Mouse (Mus musculus): ENCODE measurements around the gene Raet1e.

DNA sequence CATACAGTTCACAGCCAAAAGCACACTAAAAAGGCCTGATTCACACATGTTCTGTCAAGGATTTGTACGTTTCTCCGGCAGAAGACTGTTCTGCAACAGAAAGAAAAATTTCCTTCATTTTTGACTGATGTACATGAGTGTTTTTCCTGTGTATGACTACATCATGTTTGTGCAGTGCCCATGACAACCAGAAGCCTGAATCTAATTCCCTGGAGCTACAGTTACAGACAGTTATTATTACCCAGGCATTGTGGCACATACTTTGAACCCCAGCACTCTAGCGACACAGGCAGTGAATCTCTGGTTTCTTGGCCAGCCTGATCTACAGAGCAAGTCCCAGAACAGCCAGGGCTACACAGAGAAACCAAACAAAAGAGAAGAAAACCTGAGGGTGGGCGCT is 147.4 kb downstream of the Raet1e start:
- no peak for TF ChIP-seq POLR2A (IDR thresholded peaks at IDR 0.05; ENCODE audit: insufficient read depth, low read depth, low read length)
- no peak for TF ChIP-seq CTCF (IDR thresholded peaks at IDR 0.05; ENCODE audit: insufficient read depth, low read depth, low read length)

Data from olfactory bulb, adult 2 months (tissue).